Mouse (Mus musculus) induced T-regulatory cell, adult 2 months (primary cell): ENCODE data around the gene Pnpo.

ENCODE experiments used
- DNase-seq: peaks from one replicate; pipeline ENCODE4 v3.0.0-alpha.2; 2012; ENCODE audit warnings: low read depth

Gene Pnpo

GRCm38 (mm10) chr11:96906431-96907161, 37.2 kb downstream of the Pnpo start:
- DNase-seq, result no peak

- DNase-seq, result no peak
These were observed 40.8 kb downstream of the Pnpo start for GRCm38 (mm10) chr11:96902639-96903635.

DNA sequence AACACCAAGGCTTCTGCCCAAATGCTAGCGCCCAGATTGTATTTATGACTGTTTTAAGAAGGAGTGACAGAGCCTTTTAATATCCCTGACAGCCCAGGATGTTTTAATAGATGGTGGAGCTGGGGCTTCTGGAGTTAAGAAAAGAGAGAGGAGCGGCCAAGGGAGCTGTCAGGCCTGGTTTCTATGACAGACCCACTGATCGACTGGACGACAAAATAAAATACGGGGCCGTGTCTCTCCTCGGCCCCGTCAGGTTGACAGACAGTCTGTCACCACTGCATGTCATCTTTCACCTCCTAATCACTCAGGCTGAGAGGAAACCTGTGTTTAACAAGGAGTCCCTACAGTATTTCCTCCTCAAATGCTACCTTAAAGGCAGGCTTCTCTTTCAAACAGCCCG, 42.5 kb downstream of the Pnpo start:
- no peak for DNase-seq

DNA sequence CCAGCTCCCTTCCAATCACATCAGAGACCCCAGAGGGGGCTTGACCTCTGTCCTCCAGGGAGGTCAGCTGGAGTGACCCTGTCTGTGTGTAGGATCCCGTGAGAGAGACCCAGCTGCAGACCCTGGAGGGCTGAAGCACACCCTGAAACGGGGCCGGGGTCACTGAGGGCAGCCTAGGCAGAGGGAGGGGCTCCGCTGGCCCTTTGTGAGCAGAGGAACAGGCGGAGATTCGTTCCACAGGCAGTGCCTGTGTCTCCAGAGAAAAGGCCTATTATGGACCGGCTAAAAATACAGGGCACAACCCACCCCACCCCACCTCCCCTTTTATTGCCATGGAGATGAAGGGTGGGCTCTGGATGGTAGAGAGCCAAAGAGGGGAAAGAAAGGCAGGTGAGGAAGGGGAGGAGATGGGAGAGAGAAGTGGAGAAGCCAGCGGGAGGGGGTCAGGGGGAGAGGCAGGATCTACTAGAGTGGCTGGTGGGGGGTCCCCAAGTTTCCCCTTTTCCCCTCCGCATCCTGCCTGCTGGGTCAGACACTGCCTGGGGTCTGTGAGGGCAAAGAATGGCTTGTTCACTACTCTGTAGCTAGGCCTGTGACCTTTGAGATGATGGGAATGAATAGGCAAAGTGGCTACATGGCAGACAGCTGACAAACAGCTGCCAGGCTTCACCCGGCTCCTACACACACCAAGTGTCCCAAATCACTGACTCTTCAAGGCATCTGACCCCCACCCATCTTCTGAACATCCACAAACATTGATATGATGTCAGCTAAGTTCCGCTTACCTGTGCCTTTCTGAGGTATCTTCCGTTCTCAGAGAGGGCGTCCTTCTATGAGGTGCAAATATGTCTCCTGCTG, 44.1 kb downstream of the Pnpo start:
- no peak for DNase-seq

DNA sequence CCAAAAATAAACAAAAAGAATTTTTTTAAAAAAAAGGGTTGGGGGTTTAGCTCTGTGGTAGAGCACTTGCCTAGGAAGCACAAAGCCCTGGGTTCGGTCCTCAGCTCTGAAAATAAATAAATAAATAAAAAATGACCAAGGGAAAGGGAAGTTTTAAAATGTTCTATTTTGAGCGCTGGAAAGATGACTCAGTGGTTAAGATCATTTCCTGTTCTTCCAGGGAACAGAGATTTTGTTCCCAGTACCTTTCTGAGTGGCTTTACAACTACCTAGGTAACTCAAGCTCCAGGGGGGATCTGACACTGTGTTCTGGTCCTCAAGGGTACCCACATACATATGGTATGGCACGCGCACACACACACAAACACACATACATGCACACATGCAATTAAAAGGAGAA, 47.9 kb downstream of the Pnpo start:
- no peak for DNase-seq

DNA sequence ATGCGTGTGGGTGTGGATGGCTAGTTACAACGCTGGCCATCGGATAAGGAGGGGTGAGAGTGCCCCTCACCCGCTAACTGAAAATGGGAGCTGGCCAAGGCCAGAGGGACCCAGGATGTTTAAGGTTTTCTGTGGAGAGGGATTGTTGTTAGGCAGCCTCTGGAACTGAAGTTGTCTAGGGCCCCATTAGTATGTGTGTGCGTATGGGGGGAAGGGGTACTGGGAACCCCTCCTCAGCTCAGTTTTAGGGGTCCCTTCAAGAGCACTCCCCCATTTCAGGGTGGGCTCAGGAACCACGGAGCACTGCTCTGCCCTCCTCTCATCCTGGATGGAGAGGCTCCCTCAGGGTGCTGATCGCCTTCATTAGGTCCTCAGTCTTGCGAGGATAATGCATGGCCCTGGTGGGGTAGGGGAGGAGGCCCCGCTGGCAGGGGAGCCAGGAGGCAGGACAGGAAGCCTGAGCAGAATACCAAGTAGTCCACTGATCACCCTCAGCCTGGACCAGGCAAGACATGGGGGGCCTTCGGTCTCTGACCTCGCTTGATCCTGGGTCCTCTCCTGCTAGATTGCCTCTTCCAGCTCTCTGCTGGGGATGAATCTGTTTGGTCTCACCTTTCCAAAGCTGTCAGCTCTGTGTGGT, 50.5 kb downstream of the Pnpo start:
- no peak for DNase-seq

DNA sequence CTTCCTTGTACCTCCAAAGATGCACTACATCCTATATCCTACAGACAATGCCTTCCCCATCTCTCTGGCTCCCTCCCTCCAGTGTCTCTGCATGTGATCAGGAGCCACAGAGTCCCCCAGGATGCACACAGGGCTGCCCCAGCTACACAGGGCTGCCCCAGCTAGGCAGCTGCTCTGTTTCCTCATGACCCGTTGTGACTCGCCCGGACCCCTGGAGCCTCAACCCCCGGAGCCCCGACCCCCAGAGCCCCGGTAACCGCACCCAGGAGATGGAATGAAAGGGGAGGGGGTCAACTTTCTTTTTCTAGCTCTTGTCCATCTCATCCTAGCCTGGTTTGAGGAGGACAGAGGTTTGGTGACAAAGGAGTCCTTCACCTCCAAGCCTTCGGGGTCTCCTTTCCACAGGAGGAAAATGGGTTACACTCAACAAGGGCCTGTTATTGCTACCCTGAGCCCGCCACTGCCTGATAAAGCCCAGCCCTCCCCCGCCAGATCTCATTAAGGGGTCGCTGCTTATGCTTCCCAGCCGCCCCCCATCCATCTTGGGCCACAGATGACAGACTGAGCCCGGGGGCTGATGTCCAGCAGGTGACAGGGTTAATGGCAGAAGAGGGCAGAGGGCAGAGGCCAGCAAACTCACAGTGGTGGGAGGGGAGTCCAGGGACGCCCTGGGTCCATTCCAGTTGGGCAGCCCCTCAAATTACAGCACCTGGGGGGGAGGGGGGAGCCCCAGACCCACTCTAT, 51.8 kb downstream of the Pnpo start:
- no peak for DNase-seq
